Mouse (Mus musculus): ENCODE results near the gene Frem2.

- TF ChIP-seq CTCF (IDR thresholded peaks at IDR 0.05; ENCODE audit: insufficient read depth, low read length): no peak
- TF ChIP-seq POLR2A (IDR thresholded peaks at IDR 0.05; ENCODE audit: borderline replicate concordance, extremely low read depth, low read depth, low read length): no peak
These were observed 173.6 kb downstream of the Frem2 start for GRCm38 (mm10) chr3:53483414-53484059.

Measured in lung, adult 2 months (tissue).